Mouse (Mus musculus): ENCODE data around the gene Cntnap2. TPM values are rescaled to one million over a fixed set of nuclear protein-coding genes. Genes with fewer than 3 reads are reported as not detected.

Gene Cntnap2
- polyA plus RNA-seq, 1 experiment from 2014 or later = 6.9 TPM

GRCm38 (mm10) chr6:47256227-47256887 is 2197.2 kb downstream of the Cntnap2 start:
- no peaks in the 10 kb centered on the region for H3K4me1 ChIP-seq (ENCODE audit: control insufficient read depth, insufficient read depth, low read length)
- H3K9ac ChIP-seq (ENCODE audit: low read length) = no peak overlapping the region
- no peak overlapping the region for H3K27ac ChIP-seq (ENCODE audit: low read depth, low read length)
- no peak overlapping the region for H3K4me3 ChIP-seq (ENCODE audit: low read depth, low read length)
- H3K9me3 ChIP-seq (ENCODE audit: control insufficient read depth, low read length) = no peaks in the 10 kb centered on the region
- no peak overlapping the region for H3K4me2 ChIP-seq (ENCODE audit: low read depth)
- 75% methylated on average over 4 of the region's 4 CpGs for WGBS
- ATAC-seq (ENCODE audit: insufficient read depth, low FRiP score, low TSS enrichment) (no peak), DNase-seq (ENCODE audit: low spot score) (no peak)
- H3K27me3 ChIP-seq (ENCODE audit: control insufficient read depth, insufficient read depth, low read length) = no peaks in the 10 kb centered on the region
- H3K36me3 ChIP-seq (ENCODE audit: control insufficient read depth, insufficient read depth, low read length) = no peaks in the 10 kb centered on the region

GRCm38 (mm10) chr6:47256918-47257506 is 2197.9 kb downstream of the Cntnap2 start:
- no peaks in the 10 kb centered on the region for H3K4me1 ChIP-seq (ENCODE audit: control insufficient read depth, insufficient read depth, low read length)
- H3K4me3 ChIP-seq (ENCODE audit: low read depth, low read length) = no peak overlapping the region
- ATAC-seq (ENCODE audit: insufficient read depth, low FRiP score, low TSS enrichment) (no peak), DNase-seq (ENCODE audit: low spot score) (no peak)
- no peaks in the 10 kb centered on the region for H3K36me3 ChIP-seq (ENCODE audit: control insufficient read depth, insufficient read depth, low read length)
- H3K4me2 ChIP-seq (ENCODE audit: low read depth) = no peak overlapping the region
- H3K9me3 ChIP-seq (ENCODE audit: control insufficient read depth, low read length) = no peaks in the 10 kb centered on the region
- H3K27me3 ChIP-seq (ENCODE audit: control insufficient read depth, insufficient read depth, low read length) = no peaks in the 10 kb centered on the region
- 50% methylated on average over 3 of the region's 3 CpGs for WGBS
- no peak overlapping the region for H3K9ac ChIP-seq (ENCODE audit: low read length)
- no peak overlapping the region for H3K27ac ChIP-seq (ENCODE audit: low read depth, low read length)

GRCm38 (mm10) chr6:47259626-47260114 is 2200.5 kb downstream of the Cntnap2 start:
- Histone ChIP-seq H3K9ac (ENCODE audit: low read length) (no peak overlapping the region), H3K9me3 (ENCODE audit: control insufficient read depth, low read length) (no peaks in the 10 kb centered on the region), H3K27me3 (ENCODE audit: control insufficient read depth, insufficient read depth, low read length) (no peaks in the 10 kb centered on the region), H3K4me1 (ENCODE audit: control insufficient read depth, insufficient read depth, low read length) (no peaks in the 10 kb centered on the region), H3K36me3 (ENCODE audit: control insufficient read depth, insufficient read depth, low read length) (no peaks in the 10 kb centered on the region), H3K4me2 (ENCODE audit: low read depth) (no peak overlapping the region), H3K4me3 (ENCODE audit: low read depth, low read length) (no peak overlapping the region), H3K27ac (ENCODE audit: low read depth, low read length) (no peak overlapping the region)
- no peak for ATAC-seq (ENCODE audit: insufficient read depth, low FRiP score, low TSS enrichment)
- DNase-seq (ENCODE audit: low spot score) = no peak
- WGBS = 6% methylated on average over 3 of the region's 3 CpGs

GRCm38 (mm10) chr6:47267236-47267635 is 2208.1 kb downstream of the Cntnap2 start:
- no peak overlapping the region for H3K27ac ChIP-seq (ENCODE audit: low read depth, low read length)
- H3K4me3 ChIP-seq (ENCODE audit: low read depth, low read length) = no peak overlapping the region
- H3K36me3 ChIP-seq (ENCODE audit: control insufficient read depth, insufficient read depth, low read length) = no peaks in the 10 kb centered on the region
- no peaks in the 10 kb centered on the region for H3K9me3 ChIP-seq (ENCODE audit: control insufficient read depth, low read length)
- no peaks in the 10 kb centered on the region for H3K27me3 ChIP-seq (ENCODE audit: control insufficient read depth, insufficient read depth, low read length)
- H3K4me2 ChIP-seq (ENCODE audit: low read depth) = no peak overlapping the region
- WGBS = 70% methylated on average over 3 of the region's 3 CpGs
- H3K9ac ChIP-seq (ENCODE audit: low read length) = no peak overlapping the region
- no peak for DNase-seq (ENCODE audit: low spot score)
- ATAC-seq (ENCODE audit: insufficient read depth, low FRiP score, low TSS enrichment) = no peak
- H3K4me1 ChIP-seq (ENCODE audit: control insufficient read depth, insufficient read depth, low read length) = no peaks in the 10 kb centered on the region

- H3K4me2 ChIP-seq (ENCODE audit: low read depth) = no peak overlapping the region
- no peak for ATAC-seq (ENCODE audit: insufficient read depth, low FRiP score, low TSS enrichment)
- no peaks in the 10 kb centered on the region for H3K4me1 ChIP-seq (ENCODE audit: control insufficient read depth, insufficient read depth, low read length)
- H3K27ac ChIP-seq (ENCODE audit: low read depth, low read length) = no peak overlapping the region
- 74% methylated on average over 3 of the region's 3 CpGs for WGBS
- no peak overlapping the region for H3K9ac ChIP-seq (ENCODE audit: low read length)
- DNase-seq (ENCODE audit: low spot score) = no peak
- no peaks in the 10 kb centered on the region for H3K27me3 ChIP-seq (ENCODE audit: control insufficient read depth, insufficient read depth, low read length)
- no peaks in the 10 kb centered on the region for H3K9me3 ChIP-seq (ENCODE audit: control insufficient read depth, low read length)
- H3K36me3 ChIP-seq (ENCODE audit: control insufficient read depth, insufficient read depth, low read length) = no peaks in the 10 kb centered on the region
- no peak overlapping the region for H3K4me3 ChIP-seq (ENCODE audit: low read depth, low read length)
These were observed 2210.3 kb downstream of the Cntnap2 start for GRCm38 (mm10) chr6:47269455-47269854.

GRCm38 (mm10) chr6:47271576-47271975 is 2212.4 kb downstream of the Cntnap2 start:
- no peak overlapping the region for H3K27ac ChIP-seq (ENCODE audit: low read depth, low read length)
- H3K27me3 ChIP-seq (ENCODE audit: control insufficient read depth, insufficient read depth, low read length) = no peaks in the 10 kb centered on the region
- no peak overlapping the region for H3K4me2 ChIP-seq (ENCODE audit: low read depth)
- H3K9me3 ChIP-seq (ENCODE audit: control insufficient read depth, low read length) = no peaks in the 10 kb centered on the region
- no peak for ATAC-seq (ENCODE audit: insufficient read depth, low FRiP score, low TSS enrichment)
- 97% methylated on average over 3 of the region's 3 CpGs for WGBS
- no peak overlapping the region for H3K9ac ChIP-seq (ENCODE audit: low read length)
- no peak overlapping the region for H3K4me3 ChIP-seq (ENCODE audit: low read depth, low read length)
- 0 out of 2 replicates have a peak, but pooled peaks cover 4% of the 10 kb centered on the region for H3K4me1 ChIP-seq (ENCODE audit: control insufficient read depth, insufficient read depth, low read length)
- H3K36me3 ChIP-seq (ENCODE audit: control insufficient read depth, insufficient read depth, low read length) = no peaks in the 10 kb centered on the region
- DNase-seq (ENCODE audit: low spot score) = no peak

GRCm38 (mm10) chr6:47272606-47273575 is 2213.7 kb downstream of the Cntnap2 start:
- Histone ChIP-seq H3K9ac (ENCODE audit: low read length) (no peak overlapping the region), H3K9me3 (ENCODE audit: control insufficient read depth, low read length) (no peaks in the 10 kb centered on the region), H3K27ac (ENCODE audit: low read depth, low read length) (no peak overlapping the region), H3K27me3 (ENCODE audit: control insufficient read depth, insufficient read depth, low read length) (no peaks in the 10 kb centered on the region), H3K4me2 (ENCODE audit: low read depth) (no peak overlapping the region), H3K4me1 (ENCODE audit: control insufficient read depth, insufficient read depth, low read length) (0 out of 2 replicates have a peak, but pooled peaks cover 4% of the 10 kb centered on the region), H3K36me3 (ENCODE audit: control insufficient read depth, insufficient read depth, low read length) (no peaks in the 10 kb centered on the region), H3K4me3 (ENCODE audit: low read depth, low read length) (no peak overlapping the region)
- DNase-seq (ENCODE audit: low spot score) = no peak
- WGBS = 44% methylated on average over 8 of the region's 8 CpGs
- ATAC-seq (ENCODE audit: insufficient read depth, low FRiP score, low TSS enrichment) = no peak

- no peak overlapping the region for H3K27ac ChIP-seq (ENCODE audit: low read depth, low read length)
- DNase-seq (ENCODE audit: low spot score) = no peak
- 21% methylated on average over 2 of the region's 2 CpGs for WGBS
These were observed 2215.9 kb downstream of the Cntnap2 start for GRCm38 (mm10) chr6:47275065-47275464.

More at GRCm38 (mm10) chr6:47275065-47275464, 2215.9 kb downstream of the Cntnap2 start:
- H3K9ac ChIP-seq (ENCODE audit: low read length) = no peak overlapping the region
- H3K9me3 ChIP-seq (ENCODE audit: control insufficient read depth, low read length) = no peaks in the 10 kb centered on the region
- no peak overlapping the region for H3K4me2 ChIP-seq (ENCODE audit: low read depth)
- H3K36me3 ChIP-seq (ENCODE audit: control insufficient read depth, insufficient read depth, low read length) = no peaks in the 10 kb centered on the region
- no peak for ATAC-seq (ENCODE audit: insufficient read depth, low FRiP score, low TSS enrichment)
- H3K27me3 ChIP-seq (ENCODE audit: control insufficient read depth, insufficient read depth, low read length) = no peaks in the 10 kb centered on the region
- H3K4me3 ChIP-seq (ENCODE audit: low read depth, low read length) = no peak overlapping the region
- H3K4me1 ChIP-seq (ENCODE audit: control insufficient read depth, insufficient read depth, low read length) = 0 out of 2 replicates have a peak, but pooled peaks cover 4% of the 10 kb centered on the region

Data from neural tube, embryonic 11.5 days (tissue).